Mouse (Mus musculus) testis, adult 2 months (tissue): ENCODE data around the gene Itgb7.

Experiments used
- CTCF ChIP-seq: fragments of 200-500 bp; IDR thresholded peaks from 2 replicates; pipeline ENCODE4 v1.5.1; 2012; ENCODE audit warnings: low read depth, mild to moderate bottlenecking, inconsistent platforms, low read length, moderate library complexity; ENCODE audit not compliant: control insufficient read depth, insufficient read depth, insufficient replicate concordance
- POLR2A ChIP-seq: fragments of 200-500 bp; IDR thresholded peaks from 2 replicates; pipeline ENCODE4 v1.6.1; 2012; ENCODE audit warnings: low read depth, mild to moderate bottlenecking, inconsistent platforms, low read length, moderate library complexity; ENCODE audit not compliant: control insufficient read depth

GRCm38 (mm10) chr15:102208092-102208561 is 23.6 kb downstream of the Itgb7 start:
- no peak for TF ChIP-seq CTCF
- TF ChIP-seq POLR2A = no peak
